Comparison of ENCODE assay signal across 21 mouse cellular contexts in genomic region chr6:97924221-97924620, GRCm38 (mm10).
DNase-seq lines count a peak whose midpoint lies in the region; TF ChIP-seq lines count a peak whose summit lies in the region.
"Had no signal": no experiment of that assay in that cellular context is flagged by ENCODE, and none has a peak within 500 bp of the region (broad histone marks: within the 10 kb centered on the region; RNA-seq: fewer than 3 reads in every experiment).

No protein-coding gene starts in this region.

- 80% methylated on average over 3 of the region's 3 CpGs for WGBS in lung, adult 2 months

- no peak overlapping the region for H3K4me3 ChIP-seq in lung, adult 2 months (replicated peaks; ENCODE audit: extremely low read depth, low read depth, low read length)
- H3K4me3 ChIP-seq: embryonic facial prominence, embryonic 12.5 days; embryonic facial prominence, embryonic 15.5 days; heart, adult 2 months; heart, embryonic 12.5 days; heart, embryonic 15.5 days had no signal

- TF ChIP-seq CTCF in lung, adult 2 months (IDR thresholded peaks at IDR 0.05; ENCODE audit: insufficient read depth, low read length): no peak

- DNase-seq in adrenal gland, adult (ENCODE audit: inconsistent age in 2 of 2, low spot score in 1 of 2): peak; percentile 40 to 70
- no peak for DNase-seq in adrenal gland, postnatal 10 days
- DNase-seq in heart, adult 11 months: peak; percentile 40
- DNase-seq in heart, adult 9 months (ENCODE audit: low spot score in 2 of 2): no peak
- DNase-seq in lung, postnatal 36 days: peak; percentile 23
- no peak for DNase-seq in lung, adult 2 months
- no peak for DNase-seq in urinary bladder, postnatal 36 days (ENCODE audit: low spot score in 2 of 2)
- no peak for DNase-seq in cerebellum, postnatal 14 days
- DNase-seq: cerebellum, adult 18-20 months; cerebellum, adult 9-10 months; cerebellum, postnatal 25 days; forebrain, postnatal 0 days; gastrocnemius, postnatal 25 days; heart, adult 2 months; heart, postnatal 10 days; heart, postnatal 4 days; kidney, adult 18-20 months had no signal

- no peak for TF ChIP-seq POLR2A in lung, adult 2 months (IDR thresholded peaks at IDR 0.05; ENCODE audit: borderline replicate concordance, extremely low read depth, low read depth, low read length)

- 0 out of 2 replicates have a peak, but pooled peaks cover under 1% of the 10 kb centered on the region for H3K4me1 ChIP-seq in lung, adult 2 months (ENCODE audit: control insufficient read depth, insufficient read depth, low read length)
- H3K4me1 ChIP-seq: embryonic facial prominence, embryonic 15.5 days had no signal

Comparison
In these comparisons a context has a peak if more than half of its experiments do, and no peak if none do; other contexts are left out.
1. DNase-seq: peak in adrenal gland, adult (2 of 2), heart, adult 11 months (single experiment) and lung, postnatal 36 days (single experiment); none in adrenal gland, postnatal 10 days (single experiment), heart, adult 9 months (0 of 2), lung, adult 2 months (single experiment), urinary bladder, postnatal 36 days (0 of 2) and cerebellum, postnatal 14 days (0 of 2).